Mouse (Mus musculus): ENCODE results near the gene Vwa8.

GRCm38 (mm10) chr14:79119354-79119753 lies 270.5 kb downstream of the Vwa8 start:
- TF ChIP-seq CTCF (IDR thresholded peaks at IDR 0.05; ENCODE audit: low read depth): no peak
- TF ChIP-seq EP300 (optimal IDR thresholded peaks at IDR 0.05): no peak

All from stomach, postnatal 0 days (tissue).